ENCODE assay signal across 11 mouse cellular contexts in the genomic region with DNA sequence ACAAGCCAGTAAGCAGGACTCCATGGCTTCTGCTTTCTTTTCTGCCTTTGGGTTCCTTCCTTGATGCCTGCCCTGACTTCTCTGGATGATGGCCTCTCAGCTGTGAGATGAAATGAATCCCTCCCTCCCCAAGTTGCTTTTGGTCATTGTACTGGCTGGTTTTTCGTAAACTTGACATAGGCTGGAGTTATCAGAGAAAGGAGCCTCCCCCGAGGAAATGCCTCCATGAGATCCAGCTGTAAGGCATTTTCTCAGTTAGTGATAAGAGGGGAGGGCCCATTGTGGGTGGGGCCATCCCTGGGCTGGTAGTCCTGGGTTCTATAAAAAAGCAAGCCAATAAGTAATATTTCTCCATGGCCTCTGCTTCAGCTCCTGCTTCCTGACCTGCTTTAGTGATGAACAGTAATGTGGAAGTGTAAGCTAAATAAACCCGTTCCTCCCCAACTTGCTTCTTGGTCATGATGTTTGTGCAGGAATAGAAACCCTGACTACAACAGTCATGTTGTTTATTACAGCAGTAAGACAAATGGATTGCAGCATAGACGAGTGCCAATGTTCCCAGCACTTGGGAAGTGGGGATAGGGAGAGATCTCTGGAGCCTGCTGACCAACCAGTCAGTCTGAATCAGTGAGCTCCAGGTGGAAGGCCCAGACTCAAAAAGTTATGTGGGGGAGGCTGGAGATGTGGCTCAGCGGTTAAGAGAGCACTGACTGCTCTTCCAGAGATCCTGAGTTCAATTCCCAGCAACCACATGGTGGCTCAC. TPM values are rescaled to one million over a fixed set of nuclear protein-coding genes. Genes with fewer than 3 reads are reported as not detected.
DNase-seq lines count a peak whose midpoint lies in the region; ATAC-seq and TF ChIP-seq lines count a peak whose summit lies in the region.
"Had no signal": no experiment of that assay in that cellular context is flagged by ENCODE, and none has a peak within 500 bp of the region (broad histone marks: within the 10 kb centered on the region; RNA-seq: fewer than 3 reads in every experiment).

No protein-coding gene starts in this region.

- DNase-seq in heart, embryonic 10.5 days (ENCODE audit: low spot score): no peak
- DNase-seq in heart, adult 8-10 months (ENCODE audit: low spot score): no peak
- peak; percentile 42 for DNase-seq in lung, embryonic 14.5 days
- no peak for DNase-seq in lung, postnatal 36 days
- no peak for DNase-seq in right cerebral cortex, postnatal 36 days (ENCODE audit: low spot score in 2 of 2)
- no peak for DNase-seq in forebrain, embryonic 14.5 days (ENCODE audit: low spot score)
- DNase-seq: thymus, adult 2 months had no signal

- no peak for TF ChIP-seq CTCF in lung, embryonic 14.5 days (IDR thresholded peaks at IDR 0.05; ENCODE audit: low read depth)
- TF ChIP-seq CTCF in embryonic fibroblast, embryonic 13.5 days (IDR thresholded peaks at IDR 0.05; ENCODE audit: borderline replicate concordance, insufficient read depth, low read length): no peak

- peaks cover 86% of the 10 kb centered on the region for H3K4me1 ChIP-seq in heart, embryonic 10.5 days
- peaks cover 40% of the 10 kb centered on the region for H3K4me1 ChIP-seq in lung, embryonic 14.5 days (ENCODE audit: insufficient read depth)
- H3K4me1 ChIP-seq in embryonic fibroblast, embryonic 13.5 days (ENCODE audit: control insufficient read depth, insufficient read depth, low read length): peaks cover 24% of the 10 kb centered on the region
- peaks cover 63% of the 10 kb centered on the region for H3K4me1 ChIP-seq in liver, embryonic 16.5 days (ENCODE audit: control insufficient read depth, low read depth, low read length)
- H3K4me1 ChIP-seq in forebrain, embryonic 14.5 days (ENCODE audit: control insufficient read depth, insufficient read depth, low read length): peaks cover 29% of the 10 kb centered on the region

- no peak for TF ChIP-seq POLR2A in embryonic fibroblast, embryonic 13.5 days (IDR thresholded peaks at IDR 0.05; ENCODE audit: low read depth, low read length)

- 45% methylated on average over 5 of the region's 5 CpGs for WGBS in heart, embryonic 10.5 days
- 29% methylated on average over 5 of the region's 5 CpGs for WGBS in lung, embryonic 14.5 days
- 40% methylated on average over 5 of the region's 5 CpGs for WGBS in liver, embryonic 16.5 days (ENCODE audit: insufficient replicate concordance)
- WGBS in forebrain, embryonic 14.5 days: 80% methylated on average over 5 of the region's 5 CpGs

- H3K4me2 ChIP-seq in lung, embryonic 14.5 days: no peak overlapping the region
- H3K4me2 ChIP-seq in liver, embryonic 16.5 days (ENCODE audit: low read depth, low read length): peak overlapping the region; percentile 80
- no peak overlapping the region for H3K4me2 ChIP-seq in forebrain, embryonic 14.5 days (ENCODE audit: low read length)

- peak overlapping the region; percentile 22; the same call in 1 of the 2 replicates for H3K4me3 ChIP-seq in heart, embryonic 10.5 days
- no peak overlapping the region for H3K4me3 ChIP-seq in lung, embryonic 14.5 days (ENCODE audit: low read depth, low read length)
- no peak overlapping the region for H3K4me3 ChIP-seq in embryonic fibroblast, embryonic 13.5 days (ENCODE audit: insufficient read depth, low read length)
- peak overlapping the region; percentile 39 for H3K4me3 ChIP-seq in liver, embryonic 16.5 days (ENCODE audit: low read depth, low read length)
- no peak overlapping the region for H3K4me3 ChIP-seq in forebrain, embryonic 14.5 days (ENCODE audit: low read depth, low read length)

- no peaks in the 10 kb centered on the region for H3K36me3 ChIP-seq in heart, embryonic 10.5 days
- 0 out of 2 replicates have a peak, but pooled peaks cover 5% of the 10 kb centered on the region for H3K36me3 ChIP-seq in lung, embryonic 14.5 days (ENCODE audit: insufficient read depth)
- no peaks in the 10 kb centered on the region for H3K36me3 ChIP-seq in liver, embryonic 16.5 days (ENCODE audit: control insufficient read depth, insufficient read depth)
- no peaks in the 10 kb centered on the region for H3K36me3 ChIP-seq in forebrain, embryonic 14.5 days (ENCODE audit: control insufficient read depth, insufficient read depth, low read length)

- peak overlapping the region; percentile 87; the same call in 1 of the 2 replicates for H3K27ac ChIP-seq in heart, embryonic 10.5 days
- H3K27ac ChIP-seq in lung, embryonic 14.5 days (ENCODE audit: low read depth): peak overlapping the region; percentile 37; the same call in 1 of the 2 replicates
- peak overlapping the region; percentile 54; the same call in 1 of the 2 replicates for H3K27ac ChIP-seq in embryonic fibroblast, embryonic 13.5 days (ENCODE audit: insufficient read depth, low read length)
- peak overlapping the region; percentile 95 for H3K27ac ChIP-seq in liver, embryonic 16.5 days (ENCODE audit: low read length)
- H3K27ac ChIP-seq in forebrain, embryonic 14.5 days (ENCODE audit: low read depth, low read length): no peak overlapping the region
- H3K27ac ChIP-seq: hindbrain, postnatal 0 days had no signal

- H3K9me3 ChIP-seq in heart, embryonic 10.5 days: no peaks in the 10 kb centered on the region
- H3K9me3 ChIP-seq in lung, embryonic 14.5 days (ENCODE audit: low read depth, low read length): no peaks in the 10 kb centered on the region
- no peaks in the 10 kb centered on the region for H3K9me3 ChIP-seq in liver, embryonic 16.5 days (replicated peaks; ENCODE audit: control insufficient read depth, low read length)
- no peaks in the 10 kb centered on the region for H3K9me3 ChIP-seq in forebrain, embryonic 14.5 days (replicated peaks; ENCODE audit: control insufficient read depth, low read length)

- H3K27me3 ChIP-seq in heart, embryonic 10.5 days (ENCODE audit: insufficient read depth, poor library complexity, severe bottlenecking): no peaks in the 10 kb centered on the region; the same call in 1 of the 2 replicates
- H3K27me3 ChIP-seq in lung, embryonic 14.5 days (ENCODE audit: insufficient read depth, low read length): no peaks in the 10 kb centered on the region
- H3K27me3 ChIP-seq in liver, embryonic 16.5 days (ENCODE audit: control insufficient read depth, insufficient read depth, low read depth, low read length): peaks cover 3% of the 10 kb centered on the region; the same call in 1 of the 2 replicates
- H3K27me3 ChIP-seq in forebrain, embryonic 14.5 days (replicated peaks; ENCODE audit: control insufficient read depth, insufficient read depth, low read length): no peaks in the 10 kb centered on the region

- H3K9ac ChIP-seq in lung, embryonic 14.5 days: no peak overlapping the region; the same call in 1 of the 2 replicates
- H3K9ac ChIP-seq in liver, embryonic 16.5 days (ENCODE audit: low read depth, low read length): peak overlapping the region; percentile 75
- H3K9ac ChIP-seq in forebrain, embryonic 14.5 days (ENCODE audit: low read length): no peak overlapping the region

- ATAC-seq in lung, embryonic 14.5 days (ENCODE audit: insufficient read depth): no peak
- ATAC-seq in liver, embryonic 16.5 days (ENCODE audit: low read depth): peak; percentile 22; the same call in 1 of the 2 replicates
- no peak for ATAC-seq in forebrain, embryonic 14.5 days
- ATAC-seq: hindbrain, postnatal 0 days had no signal

RNA-seq across cellular contexts. Expression of a gene that starts 5.9 kb away (rescaled TPM):
- 0.25 and 0.49 TPM in 2 replicates for polyA plus RNA-seq in heart, embryonic 10.5 days (2016; fragmentation: Nextera tagmentation; extraction: Ambion mirVana)
- total RNA-seq in heart, adult 8-10 months (2022): not detected
- 0.23 and 0.57 TPM in 2 replicates for polyA plus RNA-seq in lung, embryonic 14.5 days (2014; fragmentation: Nextera tagmentation; extraction: Ambion mirVana)
- polyA plus RNA-seq in embryonic fibroblast, embryonic 13.5 days (2011; ENCODE audit: insufficient read length, low read depth, missing spikeins): not detected in 2 replicates
- polyA plus RNA-seq in liver, embryonic 16.5 days (2015; fragmentation: Nextera tagmentation; extraction: Ambion mirVana): not detected in 2 replicates
- 0.75 and 1.4 TPM in 2 replicates for polyA plus RNA-seq in forebrain, embryonic 14.5 days (2014; fragmentation: Nextera tagmentation; extraction: Ambion mirVana)
- total RNA-seq: left cerebral cortex, adult 18-20 months had no signal

RNA-seq across cellular contexts. Expression of a gene that starts 7.1 kb away (rescaled TPM):
- polyA plus RNA-seq in heart, embryonic 10.5 days (2016; fragmentation: Nextera tagmentation; extraction: Ambion mirVana): 1,513 and 2,033 TPM in 2 replicates
- 100 to 1,000 TPM; 188 to 320 (median 251) TPM for total RNA-seq in heart, adult 8-10 months (2022)
- 2,614 and 2,926 TPM in 2 replicates for polyA plus RNA-seq in lung, embryonic 14.5 days (2014; fragmentation: Nextera tagmentation; extraction: Ambion mirVana)
- 5,586 and 6,404 TPM in 2 replicates for polyA plus RNA-seq in embryonic fibroblast, embryonic 13.5 days (2011; ENCODE audit: insufficient read length, low read depth, missing spikeins)
- polyA plus RNA-seq in liver, embryonic 16.5 days (2015; fragmentation: Nextera tagmentation; extraction: Ambion mirVana): 531 and 545 TPM in 2 replicates
- 3,852 and 3,863 TPM in 2 replicates for polyA plus RNA-seq in forebrain, embryonic 14.5 days (2014; fragmentation: Nextera tagmentation; extraction: Ambion mirVana)

RNA-seq across cellular contexts. Expression of a gene that starts 23.1 kb away (rescaled TPM):
- polyA plus RNA-seq in heart, embryonic 10.5 days (2016; fragmentation: Nextera tagmentation; extraction: Ambion mirVana): 32.5 and 35.9 TPM in 2 replicates
- total RNA-seq in heart, adult 8-10 months (2022): 10 to 100 TPM; 12.1 to 18.3 (median 13.6) TPM
- 35.6 and 44.5 TPM in 2 replicates for polyA plus RNA-seq in lung, embryonic 14.5 days (2014; fragmentation: Nextera tagmentation; extraction: Ambion mirVana)
- 8.5 and 10.9 TPM in 2 replicates for polyA plus RNA-seq in embryonic fibroblast, embryonic 13.5 days (2011; ENCODE audit: insufficient read length, low read depth, missing spikeins)
- 6.0 and 6.5 TPM in 2 replicates for polyA plus RNA-seq in liver, embryonic 16.5 days (2015; fragmentation: Nextera tagmentation; extraction: Ambion mirVana)
- 51.7 and 71.1 TPM in 2 replicates for polyA plus RNA-seq in forebrain, embryonic 14.5 days (2014; fragmentation: Nextera tagmentation; extraction: Ambion mirVana)

Comparison
In these comparisons a context has a peak if more than half of its experiments do, and no peak if none do; other contexts are left out.
1. H3K4me3 ChIP-seq: peak in heart, embryonic 10.5 days (single experiment) and liver, embryonic 16.5 days (single experiment); none in lung, embryonic 14.5 days (single experiment), embryonic fibroblast, embryonic 13.5 days (single experiment) and forebrain, embryonic 14.5 days (single experiment).